Mouse (Mus musculus): ENCODE measurements at regions not wholly inside any gene's neighbourhood (a gene's known extent, or its start where the extent isn't known, plus 50 kb on each side); places are given as distances from the start of the nearest gene placed in this dataset.
"Not testable (repeated sequence)": the region's sequence is repeated elsewhere in the genome, so short reads cannot be mapped to it uniquely, and the experiment has no call there.

DNA sequence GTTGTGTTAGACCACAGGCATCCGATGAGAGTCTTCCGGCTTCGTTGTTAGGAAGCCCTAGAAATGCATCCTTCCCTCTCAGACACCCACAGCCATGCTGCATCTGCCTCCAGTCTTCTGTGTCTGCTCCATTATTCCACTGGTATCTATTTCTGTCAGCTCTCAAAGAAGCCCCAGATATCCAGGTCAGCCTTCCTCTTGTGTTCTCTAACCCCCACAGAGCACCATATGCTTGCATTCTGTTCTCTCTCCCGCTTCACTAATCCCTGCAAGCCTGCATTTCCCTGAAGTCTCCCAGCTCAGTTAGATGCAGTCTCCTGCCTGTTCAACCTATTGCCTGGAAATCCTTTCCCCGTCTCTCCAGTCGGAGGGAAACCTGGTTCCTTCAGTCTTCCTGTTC is 53.6 kb upstream of the Wdfy3 start:
- intact Hi-C loops (cut with DNase I) = no loop called here

DNA sequence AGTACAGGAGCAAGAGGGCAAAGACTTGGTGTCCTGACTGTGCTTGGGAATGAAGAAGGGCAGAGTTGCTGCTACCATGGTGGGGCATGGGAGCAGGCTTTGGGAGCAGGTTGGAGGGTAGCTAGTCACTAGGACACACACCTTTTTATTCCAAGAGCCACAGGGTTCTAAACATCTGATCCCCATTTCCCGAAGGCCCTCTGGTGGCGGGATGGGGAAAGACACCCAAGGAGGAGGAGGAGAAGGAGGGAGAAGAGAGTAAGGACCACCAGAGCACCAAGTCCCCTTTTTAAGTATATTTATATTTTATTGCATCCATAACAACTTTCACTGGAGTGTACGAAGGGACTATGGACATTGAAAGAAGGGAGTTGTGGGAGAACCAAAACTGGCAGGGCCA is 57.0 kb upstream of the Wdfy3 start:
- intact Hi-C loops (cut with DNase I) = no loop called here

- intact Hi-C loops (cut with DNase I) = loop anchor here (2.0 kb wide), 1 partner anchor 545 kb away; no protein-coding TSS in a partner anchor
Observed at GRCm38 (mm10) chr5:102147991-102148390, 78.3 kb upstream of the Wdfy3 start.

DNA sequence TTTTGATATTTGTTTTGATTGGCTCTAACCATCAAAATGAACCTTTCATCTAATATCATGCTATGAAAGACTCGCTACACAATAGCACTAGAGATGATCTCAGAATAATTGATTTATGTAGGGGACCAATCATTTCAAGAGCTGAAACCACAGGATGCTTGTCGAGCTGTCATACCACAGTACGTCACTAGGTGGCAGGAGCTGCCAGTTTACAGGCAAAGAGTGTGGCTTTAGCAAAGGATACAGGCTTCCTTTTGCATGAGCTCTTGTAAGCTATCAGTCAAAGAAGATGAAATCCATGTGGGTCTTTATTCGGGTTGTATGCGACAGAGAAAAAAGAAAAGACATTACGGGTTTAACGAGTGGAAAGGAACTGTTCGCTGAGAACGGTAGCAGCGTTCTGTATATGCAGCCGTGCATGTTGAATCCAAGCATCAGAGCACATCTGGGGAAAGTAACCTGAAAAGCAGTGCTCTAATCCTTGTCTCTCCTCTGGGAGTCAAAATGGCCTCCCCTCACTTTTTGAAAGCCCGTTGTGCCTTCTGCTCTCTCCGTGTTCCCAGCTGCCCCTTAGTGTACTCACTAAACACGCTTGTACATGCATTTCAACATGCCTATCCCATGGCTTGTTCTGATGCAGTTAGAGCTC is 79.9 kb upstream of the Wdfy3 start:
- intact Hi-C loops (cut with DNase I) = loop anchor here (2.0 to 5.0 kb wide), 2 partner anchors 53 to 543 kb away; no protein-coding TSS in a partner anchor

DNA sequence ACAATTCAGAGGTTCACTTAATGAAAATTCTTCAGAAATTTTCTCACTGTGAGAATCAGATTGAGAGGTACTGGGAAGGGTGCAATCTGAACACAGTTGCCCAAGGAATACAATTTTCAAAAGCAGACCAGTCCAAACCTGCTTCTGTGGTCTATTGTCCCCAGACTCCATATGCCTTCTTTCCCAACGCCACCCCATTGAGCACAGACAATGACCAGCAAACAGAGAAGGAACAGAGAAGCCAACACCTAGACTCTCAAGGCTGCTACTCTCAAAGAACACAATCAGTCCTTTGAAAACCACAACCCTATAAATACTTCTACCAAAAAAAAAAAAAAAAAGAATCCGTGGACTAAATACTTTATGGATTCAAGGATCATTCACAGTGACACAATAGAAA is 89.9 kb upstream of the Wdfy3 start:
- intact Hi-C loops (cut with DNase I) = no loop called here

DNA sequence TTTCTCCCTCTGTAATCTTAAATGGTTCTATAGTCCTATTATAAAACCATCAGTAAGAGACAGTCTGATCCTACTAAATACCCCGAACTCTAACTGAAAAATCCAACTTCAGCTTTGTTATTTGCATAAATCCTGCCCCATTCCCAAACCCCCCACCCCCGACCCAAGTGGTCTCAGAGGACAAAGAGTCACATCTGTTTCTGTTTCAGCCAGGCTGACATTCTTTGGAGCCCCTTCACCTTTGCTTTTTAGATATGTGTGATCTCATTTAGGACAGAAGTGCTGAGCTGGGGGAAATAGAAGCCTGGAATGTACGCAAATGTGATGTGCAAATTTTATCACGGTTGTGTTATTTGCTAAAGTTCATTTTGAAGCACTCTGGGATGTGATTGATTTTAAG is 98.3 kb upstream of the Wdfy3 start:
- intact Hi-C loops (cut with DNase I) = no loop called here

DNA sequence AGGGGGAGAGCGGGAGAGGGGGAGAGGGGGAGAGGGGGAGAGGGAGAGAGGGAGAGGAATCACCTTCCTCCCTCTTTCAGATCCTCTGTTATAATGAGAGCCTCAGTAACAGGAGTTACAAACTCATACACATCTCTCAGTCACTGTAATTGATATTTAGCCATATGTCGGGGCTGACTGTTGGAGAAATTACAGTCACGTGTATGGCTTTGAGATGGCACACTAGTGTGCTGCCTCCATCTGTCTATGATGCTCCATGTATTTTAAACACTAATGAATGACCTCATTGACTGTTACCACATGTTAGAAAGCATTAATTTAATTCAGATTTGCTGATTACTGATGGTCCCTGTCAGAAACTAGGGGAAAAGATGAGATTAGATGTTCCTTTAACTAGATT is 102.1 kb upstream of the Wdfy3 start:
- intact Hi-C loops (cut with DNase I) = no loop called here

- intact Hi-C loops (cut with DNase I) = no loop called here
Observed at GRCm38 (mm10) chr5:102180250-102180649, 110.5 kb upstream of the Wdfy3 start.

GRCm38 (mm10) chr5:102188951-102189350 is 119.2 kb upstream of the Wdfy3 start:
- intact Hi-C loops (cut with DNase I) = not testable (repeated sequence)

- intact Hi-C loops (cut with DNase I) = loop anchor here (2.0 to 10.0 kb wide), 4 partner anchors 208 to 668 kb away; no protein-coding TSS in a partner anchor
Observed at GRCm38 (mm10) chr5:102206456-102206855, 136.7 kb upstream of the Wdfy3 start.

GRCm38 (mm10) chr5:102206953-102207352 is 137.2 kb upstream of the Wdfy3 start:
- intact Hi-C loops (cut with DNase I) = loop anchor here (2.0 to 10.0 kb wide), 4 partner anchors 208 to 668 kb away; no protein-coding TSS in a partner anchor

DNA sequence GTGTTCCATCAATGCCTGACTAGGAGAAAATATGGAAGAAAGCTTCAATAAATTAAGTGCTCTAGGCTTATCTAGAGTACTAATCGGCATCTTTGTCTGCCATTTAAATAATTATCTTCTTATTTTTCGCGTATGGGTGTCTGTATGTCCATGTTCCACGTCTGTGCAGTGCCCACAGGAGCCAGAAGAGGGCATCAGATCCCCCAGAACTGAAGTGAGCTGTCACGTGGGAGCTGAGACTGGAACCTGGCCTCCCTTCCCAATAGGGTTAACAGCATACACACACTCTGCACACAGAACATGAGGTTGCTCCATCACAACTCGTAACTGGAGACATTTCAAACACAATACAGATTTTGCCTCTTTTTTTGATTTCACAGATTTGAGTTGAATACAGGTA is 143.4 kb upstream of the Wdfy3 start:
- intact Hi-C loops (cut with DNase I) = no loop called here

DNA sequence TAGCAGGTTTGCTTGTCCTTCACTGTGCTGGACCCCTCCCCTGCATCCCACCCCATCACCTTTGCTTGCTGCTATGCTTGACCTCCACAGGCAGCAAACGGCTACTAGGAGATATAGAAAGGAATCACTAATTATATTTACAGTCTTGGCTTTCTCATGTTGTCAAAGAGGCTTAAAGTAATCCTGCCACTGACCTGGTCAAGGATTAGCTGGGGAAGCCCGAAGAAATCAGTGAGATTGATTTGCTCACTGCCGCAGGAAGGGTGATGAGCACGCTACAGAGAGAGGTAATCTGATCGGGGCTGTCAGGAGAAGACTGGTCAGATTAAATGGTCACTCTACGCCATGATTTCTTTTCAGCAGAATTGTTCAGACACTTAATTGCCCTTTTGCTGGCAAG is 157.4 kb upstream of the Wdfy3 start:
- intact Hi-C loops (cut with DNase I) = no loop called here

DNA sequence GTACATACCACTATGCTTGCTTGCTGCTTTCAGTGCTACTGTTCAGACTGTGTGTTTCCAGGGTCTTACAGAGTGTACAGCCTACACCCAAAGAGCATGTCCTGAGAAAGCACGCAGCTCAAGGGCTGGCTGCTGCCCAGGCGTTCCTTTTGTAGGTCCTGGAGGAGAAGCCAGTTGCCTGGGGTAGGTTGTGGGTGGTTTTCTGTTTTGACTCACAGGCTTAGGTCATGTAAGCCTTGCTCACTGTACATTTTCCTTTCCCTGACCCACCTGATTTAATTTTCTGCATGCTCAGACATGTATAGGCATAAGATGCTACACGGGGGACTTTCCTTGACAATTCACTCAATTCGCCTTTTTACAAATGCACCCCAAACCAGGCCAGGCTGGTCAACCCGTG is 172.9 kb upstream of the Wdfy3 start:
- intact Hi-C loops (cut with DNase I) = no loop called here

DNA sequence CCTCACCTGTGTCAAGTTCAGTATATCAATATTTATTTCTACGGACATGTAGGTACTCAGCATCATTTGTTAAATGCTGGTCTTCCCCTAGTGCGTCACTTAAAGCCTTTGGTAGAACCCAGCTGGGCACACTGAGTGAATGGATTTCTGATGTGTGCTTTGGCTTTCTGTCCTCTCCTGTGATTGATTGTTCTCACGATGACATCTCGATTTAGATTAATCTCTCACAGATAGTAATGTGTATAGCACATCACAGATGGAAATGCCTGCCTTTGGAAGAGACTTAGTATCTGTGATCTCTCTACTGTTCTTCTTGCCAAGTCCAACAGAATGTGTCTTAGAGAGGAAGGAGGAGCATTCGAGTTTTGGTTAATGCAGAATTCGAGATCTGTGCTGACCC is 175.0 kb upstream of the Wdfy3 start:
- intact Hi-C loops (cut with DNase I) = no loop called here

DNA sequence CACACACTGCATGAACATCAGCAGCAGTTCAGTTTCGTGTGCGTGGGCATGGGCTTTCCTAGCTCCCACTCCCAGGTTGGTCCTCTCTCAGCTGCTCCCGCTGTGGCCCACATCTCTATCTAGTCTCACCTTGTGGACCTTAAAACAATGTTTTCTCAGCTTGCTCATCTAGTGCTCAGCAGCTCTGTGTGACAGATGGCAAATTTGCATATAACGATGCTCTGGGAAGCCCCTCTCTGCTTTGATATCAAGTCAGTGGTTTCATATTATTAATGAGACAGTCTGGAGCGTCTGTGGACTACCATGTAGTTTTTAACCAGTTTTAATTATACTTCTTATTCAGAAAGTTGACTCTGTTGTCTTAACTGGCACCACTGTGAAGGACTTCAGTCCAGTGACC is 179.0 kb upstream of the Wdfy3 start:
- intact Hi-C loops (cut with DNase I) = no loop called here

DNA sequence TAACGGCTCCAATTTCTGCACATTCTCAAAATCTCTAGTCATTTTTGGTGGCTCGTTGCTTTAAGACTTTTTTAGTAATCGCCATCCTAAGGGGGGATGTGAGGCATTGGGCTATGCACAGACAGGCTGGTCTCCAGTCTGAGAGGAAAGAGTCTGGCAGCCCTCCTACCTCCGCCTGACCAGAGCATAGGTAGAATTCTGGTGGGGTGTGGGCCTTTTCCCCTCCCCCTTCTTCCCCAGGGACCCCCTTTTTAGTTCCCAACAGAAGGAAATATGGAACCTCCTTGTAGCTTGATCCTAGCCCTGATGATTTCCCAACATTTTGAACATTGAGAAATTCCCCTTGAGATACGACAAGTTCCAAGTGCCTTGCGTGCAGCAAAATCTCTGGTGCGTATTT is 181.4 kb upstream of the Wdfy3 start:
- intact Hi-C loops (cut with DNase I) = no loop called here

DNA sequence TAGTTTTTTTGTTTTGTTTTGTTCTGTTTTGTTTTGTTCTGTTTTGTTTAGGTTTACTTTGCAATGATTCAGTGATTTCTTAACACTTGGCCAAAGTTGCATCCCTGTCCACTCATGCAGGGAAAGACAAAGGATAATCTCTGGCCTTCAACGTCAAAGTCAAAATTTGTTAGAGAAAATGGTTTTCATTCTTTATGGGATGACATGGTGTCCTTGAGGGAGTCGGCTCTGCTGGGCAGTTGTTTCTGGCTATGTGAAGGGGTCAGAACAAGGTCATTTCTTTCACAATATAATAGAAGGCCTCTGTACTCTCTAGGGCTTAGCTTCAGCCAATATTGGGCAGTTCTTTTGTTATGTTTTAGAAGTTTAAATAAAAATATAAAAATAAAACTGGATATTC is 184.1 kb upstream of the Wdfy3 start:
- intact Hi-C loops (cut with DNase I) = no loop called here

DNA sequence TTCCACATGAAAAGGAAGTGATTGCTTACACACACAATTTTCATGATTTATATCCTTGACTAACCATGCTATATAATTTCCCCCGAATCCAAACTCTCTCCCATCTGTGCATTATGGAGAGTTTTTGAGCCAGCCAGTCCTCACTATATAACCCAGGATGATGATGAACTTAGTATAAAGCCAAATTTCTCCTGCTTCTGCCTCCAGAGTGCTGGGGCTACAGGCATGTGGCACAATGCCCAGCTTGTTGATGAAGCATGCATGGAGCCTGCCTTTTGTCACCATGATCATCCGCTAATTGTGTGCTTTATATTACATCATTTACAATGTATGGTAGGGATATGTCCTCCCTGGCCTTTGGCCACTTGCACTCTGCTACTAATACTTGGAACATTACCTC is 187.4 kb upstream of the Wdfy3 start:
- intact Hi-C loops (cut with DNase I) = no loop called here

- intact Hi-C loops (cut with DNase I) = no loop called here
Observed at GRCm38 (mm10) chr5:102261621-102262020, 191.9 kb upstream of the Wdfy3 start.

- intact Hi-C loops (cut with DNase I) = no loop called here
Observed at GRCm38 (mm10) chr5:102266451-102266850, 196.7 kb upstream of the Wdfy3 start.

GRCm38 (mm10) chr5:102267150-102267549 is 197.4 kb upstream of the Wdfy3 start:
- intact Hi-C loops (cut with DNase I) = no loop called here

DNA sequence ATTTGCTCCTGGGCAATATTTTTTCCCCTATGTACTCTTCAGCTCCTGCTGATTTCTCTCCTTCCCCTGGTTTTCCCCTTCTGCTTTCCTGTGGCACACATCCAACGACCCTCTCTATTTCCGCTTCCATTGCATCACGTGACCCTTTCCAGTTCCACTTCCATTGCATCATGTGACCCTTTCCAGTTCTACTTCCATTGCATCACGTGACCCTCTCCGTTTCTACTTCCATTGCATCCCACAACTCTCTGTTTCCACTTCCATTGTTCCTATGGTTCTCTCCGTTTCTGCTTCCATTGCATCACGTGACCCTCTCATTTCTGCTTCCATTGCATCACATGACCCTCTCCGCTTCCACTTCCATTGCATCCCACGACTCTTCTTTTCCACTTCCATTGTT is 199.5 kb upstream of the Wdfy3 start:
- intact Hi-C loops (cut with DNase I) = no loop called here

GRCm38 (mm10) chr5:102275621-102276020 is 205.6 kb upstream of the Arhgap24 start:
- intact Hi-C loops (cut with DNase I) = no loop called here

Data from adrenal gland (tissue).